Mouse (Mus musculus) E14TG2a.4 (cell line): ENCODE data around the gene Apobec2.

Source experiments
- CTCF ChIP-seq: conservative IDR thresholded peaks from 2 replicates; pipeline ENCODE4 v1.5.1; 2014; ENCODE audit warnings: low read length
- NANOG ChIP-seq: IDR thresholded peaks from 2 replicates; pipeline ENCODE4 v1.6.1; 2014; ENCODE audit warnings: borderline replicate concordance, low read length, mixed read lengths
- POU5F1 ChIP-seq: IDR thresholded peaks from 2 replicates; pipeline ENCODE4 v1.6.1; 2014; ENCODE audit warnings: low read length, borderline replicate concordance

GRCm38 (mm10) chr17:48411241-48411640, 21.5 kb downstream of the Apobec2 start:
- TF ChIP-seq CTCF, result no peak
- TF ChIP-seq POU5F1, result no peak
- no peak for TF ChIP-seq NANOG
